Mouse (Mus musculus) hindbrain, postnatal 0 days (tissue): ENCODE results near the gene Gm20388. TPM values are rescaled to one million over a fixed set of nuclear protein-coding genes. Genes with fewer than 3 reads are reported as not detected.

ENCODE experiments used
- ATAC-seq: fragments of 200-750 bp; cut with Nextera tagmentation; 2 replicates; pipeline ENCODE4 v1.8.0; 2017; ENCODE audit warnings: mild to moderate bottlenecking, moderate TSS enrichment, moderate library complexity
- DNase-seq: peaks from one replicate; pipeline ENCODE4 v3.0.0-alpha.2; 2015; ENCODE audit warnings: low spot score
- H3K27ac ChIP-seq: fragments of 300-500 bp; sonication (generic); 2 replicates; pipeline ENCODE4 v1.5.1; 2014; ENCODE audit warnings: mild to moderate bottlenecking
- H3K27me3 ChIP-seq: fragments of 300-500 bp; sonication (generic); 2 replicates; pipeline ENCODE4 v1.6.1; 2014; ENCODE audit warnings: low read length, mixed read lengths; ENCODE audit not compliant: insufficient read depth
- H3K36me3 ChIP-seq: fragments of 300-500 bp; sonication (generic); 2 replicates; pipeline ENCODE4 v1.6.1; 2014; ENCODE audit warnings: low read length, mixed read lengths; ENCODE audit not compliant: insufficient read depth
- H3K4me1 ChIP-seq: fragments of 300-500 bp; sonication (generic); 2 replicates; pipeline ENCODE4 v1.6.1; 2014; ENCODE audit warnings: antibody characterized with exemption, low read length, mixed read lengths; ENCODE audit not compliant: insufficient read depth
- H3K4me2 ChIP-seq: fragments of 300-500 bp; sonication (generic); 2 replicates; pipeline ENCODE4 v1.6.1; 2014; ENCODE audit warnings: low read depth, mild to moderate bottlenecking, low read length, moderate library complexity, mixed read lengths
- H3K4me3 ChIP-seq: fragments of 300-500 bp; sonication (generic); 2 replicates; pipeline ENCODE4 v1.5.1; 2014; ENCODE audit warnings: low read length
- H3K9ac ChIP-seq: fragments of 300-500 bp; sonication (generic); replicated peaks from 2 replicates; pipeline ENCODE4 v1.6.1; 2014; ENCODE audit warnings: mild to moderate bottlenecking, low read length, moderate library complexity, mixed read lengths
- H3K9me3 ChIP-seq: fragments of 300-500 bp; sonication (generic); 2 replicates; pipeline ENCODE4 v1.6.1; 2016; ENCODE audit warnings: low read length, mixed read lengths
- CTCF ChIP-seq: IDR thresholded peaks from 2 replicates; pipeline ENCODE4 v1.5.1; 2016; ENCODE audit warnings: antibody characterized with exemption, control low read depth, low read depth
- WGBS: fragments of 180-500 bp; shearing (Covaris S2); extraction: QIAGEN DNeasy Blood & Tissue Kit; methylation state at CpG from one replicate; pipeline ENCODE4 v1.1.7; 2014; 5-methylcytosine and 5-hydroxymethylcytosine counted together
- polyA plus RNA-seq: library from polyadenylated mRNA; unstranded; fragments of >200 nt; fragmentation: Nextera tagmentation; extraction: Ambion mirVana; gene quantifications from 2 replicates; pipeline ENCODE4 v1.2.1, GENCODE M21; 2015
- total RNA-seq: library from RNA; depleted of rRNA; stranded (reverse); fragments of >200 nt; gene quantifications from 2 replicates; pipeline ENCODE4 v1.2.3, GENCODE M21; 2014

Gene Gm20388
- total and polyA plus RNA-seq, 2 experiments from 2014 or later, result 71.3 TPM; not detected in 1

- peaks cover 18% of the 10 kb centered on the region for H3K4me1 ChIP-seq
- no peak for TF ChIP-seq CTCF
- no peak for DNase-seq
- H3K36me3 ChIP-seq, result no peaks in the 10 kb centered on the region
- H3K9ac ChIP-seq, result no peak overlapping the region
- no peak overlapping the region for H3K4me3 ChIP-seq
- H3K4me2 ChIP-seq, result no peak overlapping the region
- no peak for ATAC-seq
- H3K27ac ChIP-seq, result no peak overlapping the region
- WGBS, result 62% methylated on average over 11 of the region's 11 CpGs
- H3K27me3 ChIP-seq, result 0 out of 2 replicates have a peak, but pooled peaks cover 5% of the 10 kb centered on the region
- no peaks in the 10 kb centered on the region for H3K9me3 ChIP-seq
These were observed 2318.3 kb downstream of the Gm20388 start for GRCm38 (mm10) chr8:122228792-122229575.

- Histone ChIP-seq H3K4me3 (peak overlapping the region; percentile 55), H3K27ac (peak overlapping the region; percentile 58; the same call in 1 of the 2 replicates), H3K9me3 (no peaks in the 10 kb centered on the region), H3K27me3 (0 out of 2 replicates have a peak, but pooled peaks cover 5% of the 10 kb centered on the region), H3K36me3 (no peaks in the 10 kb centered on the region), H3K4me1 (peaks cover 15% of the 10 kb centered on the region), H3K4me2 (peak overlapping the region; percentile 94), H3K9ac (peak overlapping the region; percentile 59)
- 2% methylated on average over 71 of the region's 98 CpGs for WGBS
- ATAC-seq (peak; percentile 24; the same call in 1 of the 2 replicates), DNase-seq (peak; percentile 53)
- no peak for TF ChIP-seq CTCF
These were observed 2319.4 kb downstream of the Gm20388 start for GRCm38 (mm10) chr8:122229819-122230711.

- WGBS, result 4% methylated on average over 31 of the region's 32 CpGs
- Histone ChIP-seq H3K4me2 (peak overlapping the region; percentile 94), H3K27ac (peak overlapping the region; percentile 58; the same call in 1 of the 2 replicates), H3K4me1 (peaks cover 15% of the 10 kb centered on the region), H3K27me3 (0 out of 2 replicates have a peak, but pooled peaks cover 5% of the 10 kb centered on the region), H3K4me3 (peak overlapping the region; percentile 55), H3K9ac (peak overlapping the region; percentile 59), H3K36me3 (no peaks in the 10 kb centered on the region), H3K9me3 (no peaks in the 10 kb centered on the region)
- ATAC-seq, result peak; percentile 76
- peak; percentile 92 for TF ChIP-seq CTCF
- DNase-seq, result peak; percentile 79
These were observed 2320.2 kb downstream of the Gm20388 start for GRCm38 (mm10) chr8:122230712-122231337.

GRCm38 (mm10) chr8:122234055-122234454 lies 2323.4 kb downstream of the Gm20388 start:
- TF ChIP-seq CTCF, result peak; percentile 66
- Histone ChIP-seq H3K27ac (no peak overlapping the region), H3K36me3 (no peaks in the 10 kb centered on the region), H3K4me2 (no peak overlapping the region), H3K4me3 (no peak overlapping the region), H3K9me3 (no peaks in the 10 kb centered on the region), H3K27me3 (0 out of 2 replicates have a peak, but pooled peaks cover 5% of the 10 kb centered on the region), H3K9ac (no peak overlapping the region), H3K4me1 (peaks cover 15% of the 10 kb centered on the region)
- DNase-seq (peak; percentile 72), ATAC-seq (peak; percentile 76)
- 19% methylated on average over 11 of the region's 11 CpGs for WGBS

- H3K4me3 ChIP-seq, result no peak overlapping the region
- ATAC-seq, result no peak
- H3K36me3 ChIP-seq, result no peaks in the 10 kb centered on the region
- no peak overlapping the region for H3K4me2 ChIP-seq
- no peak for DNase-seq
- no peak overlapping the region for H3K9ac ChIP-seq
- no peaks in the 10 kb centered on the region for H3K27me3 ChIP-seq
- no peak for TF ChIP-seq CTCF
- no peaks in the 10 kb centered on the region for H3K9me3 ChIP-seq
- WGBS, result 78% methylated on average over 3 of the region's 3 CpGs
- H3K27ac ChIP-seq, result no peak overlapping the region
- H3K4me1 ChIP-seq, result peaks cover 2% of the 10 kb centered on the region; the same call in 1 of the 2 replicates
These were observed 2325.9 kb downstream of the Gm20388 start for GRCm38 (mm10) chr8:122236521-122236920.

GRCm38 (mm10) chr8:122238225-122238624 lies 2327.6 kb downstream of the Gm20388 start:
- no peak for ATAC-seq
- TF ChIP-seq CTCF, result no peak
- no peaks in the 10 kb centered on the region for H3K27me3 ChIP-seq
- H3K27ac ChIP-seq, result no peak overlapping the region
- H3K4me1 ChIP-seq, result no peaks in the 10 kb centered on the region
- no peak overlapping the region for H3K4me2 ChIP-seq
- H3K9ac ChIP-seq, result no peak overlapping the region
- 79% methylated on average over 11 of the region's 11 CpGs for WGBS
- H3K36me3 ChIP-seq, result no peaks in the 10 kb centered on the region
- no peak for DNase-seq
- no peak overlapping the region for H3K4me3 ChIP-seq
- no peaks in the 10 kb centered on the region for H3K9me3 ChIP-seq
